Mouse (Mus musculus): ENCODE measurements at regions not wholly inside any gene's neighbourhood (a gene's known extent, or its start where the extent isn't known, plus 50 kb on each side); places are given as distances from the start of the nearest gene placed in this dataset.

- no peak for TF ChIP-seq POLR2A (IDR thresholded peaks at IDR 0.05; ENCODE audit: low read depth, low read length)
- TF ChIP-seq CTCF (IDR thresholded peaks at IDR 0.05; ENCODE audit: borderline replicate concordance, insufficient read depth, low read length) = no peak
These were observed 98.4 kb upstream of the Cpne4 start for GRCm38 (mm10) chr9:104448577-104449165.

All from embryonic fibroblast, embryonic 13.5 days (primary cell).